Mouse (Mus musculus): Measurements from ENCODE around the gene Vmn2r56.
"Not testable (repeated sequence)": the region's sequence is repeated elsewhere in the genome, so short reads cannot be mapped to it uniquely, and the experiment has no call there.

Gene Vmn2r56

GRCm38 (mm10) chr7:12734904-12735303, at the start of gene Vmn2r56:
Gene Vmn2r56 (minus strand): TSS chr7:12735004.
- no peak for DNase-seq (ENCODE audit: low read depth, low spot score)

GRCm38 (mm10) chr7:12780151-12780830, 45.5 kb upstream of the Vmn2r56 start:
- DNase-seq (ENCODE audit: low read depth, low spot score) = peak; percentile 89

- no peak for DNase-seq (ENCODE audit: low read depth, low spot score)
Observed at GRCm38 (mm10) chr7:12779782-12780150, 45.0 kb upstream of the Vmn2r56 start.

- DNase-seq (ENCODE audit: low read depth, low spot score) = no peak
Observed at GRCm38 (mm10) chr7:12779141-12779540, 44.3 kb upstream of the Vmn2r56 start.

- no peak for DNase-seq (ENCODE audit: low read depth, low spot score)
Observed at GRCm38 (mm10) chr7:12774606-12775005, 39.8 kb upstream of the Vmn2r56 start.

GRCm38 (mm10) chr7:12774111-12774510, 39.3 kb upstream of the Vmn2r56 start:
- no peak for DNase-seq (ENCODE audit: low read depth, low spot score)

GRCm38 (mm10) chr7:12749431-12750198, 14.8 kb upstream of the Vmn2r56 start:
- DNase-seq (ENCODE audit: low read depth, low spot score) = peak; percentile 76

GRCm38 (mm10) chr7:12684903-12685302, 49.9 kb downstream of the Vmn2r56 start, which contains the start of gene Vmn2r55:
Gene Vmn2r55 (minus strand): TSS chr7:12685003.
- not testable (repeated sequence) for DNase-seq (ENCODE audit: low read depth, low spot score)

- not testable (repeated sequence) for DNase-seq (ENCODE audit: low read depth, low spot score)
Observed at GRCm38 (mm10) chr7:12640219-12640618, 94.6 kb downstream of the Vmn2r56 start, which contains the start of gene Vmn2r54. Gene Vmn2r54 (minus strand): TSS chr7:12640319.

All from R1 (cell line).